Mouse (Mus musculus) spleen, adult 2 months (tissue): ENCODE results near the gene Rab3d.
A peak's percentile ranks its signal among the peaks of the same experiment; 100 is the strongest.

Experiments
- CTCF ChIP-seq: fragments of 200-500 bp; IDR thresholded peaks from 2 replicates; pipeline ENCODE4 v1.5.1; 2011; ENCODE audit warnings: mild to moderate bottlenecking, inconsistent platforms; ENCODE audit not compliant: insufficient read depth, insufficient read length, insufficient replicate concordance; ENCODE audit errors: extremely low read depth
- POLR2A ChIP-seq: fragments of 200-500 bp; IDR thresholded peaks from 2 replicates; pipeline ENCODE4 v1.6.1; 2011; ENCODE audit warnings: low read depth, low read length, inconsistent platforms

DNA sequence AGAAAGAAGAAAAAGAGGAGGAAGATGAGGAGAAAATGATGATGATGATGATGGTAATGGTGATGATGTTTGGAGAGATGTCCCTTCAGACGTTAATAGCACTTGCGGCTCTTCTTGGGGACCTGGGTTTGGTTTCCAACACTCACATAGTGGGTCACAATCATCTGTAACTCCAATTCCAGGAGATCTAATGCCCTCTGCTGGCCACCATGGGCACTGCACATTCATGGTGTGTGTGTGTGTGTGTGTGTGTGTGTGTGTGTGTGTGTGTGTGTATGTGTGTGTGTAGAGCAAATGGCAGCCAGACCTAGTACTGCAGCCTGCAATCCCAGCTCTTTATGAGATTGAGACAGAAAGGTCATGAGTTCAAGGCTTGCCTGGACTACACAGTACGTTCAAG lies 34.0 kb upstream of the Rab3d start:
- no peak for TF ChIP-seq POLR2A
- TF ChIP-seq CTCF: 0 out of 2 replicates have a peak, but pooled peaks have one; percentile 3
